Mouse (Mus musculus): ENCODE measurements around the gene Gm17490. TPM values are rescaled to one million over a fixed set of nuclear protein-coding genes. Genes with fewer than 3 reads are reported as not detected.

Gm17490 gene
- total and polyA plus RNA-seq, 3 experiments = not detected

DNA sequence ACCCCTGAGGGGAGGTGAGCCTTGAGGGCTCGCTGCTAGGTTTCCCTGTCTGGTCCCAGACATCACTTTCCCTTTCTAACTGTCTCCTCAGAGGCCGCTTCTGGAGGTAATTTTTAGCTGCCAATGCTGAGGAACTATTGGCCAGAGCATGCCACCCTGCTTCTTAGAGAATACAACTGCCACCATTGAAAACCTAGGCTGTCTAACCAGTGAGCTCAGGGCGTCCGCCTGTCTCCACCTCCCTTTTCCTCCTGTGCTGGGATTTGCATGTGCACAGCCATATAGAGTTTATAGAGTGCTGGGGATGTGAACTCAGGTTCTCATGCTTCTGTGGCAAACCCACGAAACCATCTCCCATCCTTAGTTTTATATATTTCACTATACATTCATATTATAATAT lies 27.7 kb upstream of the Gm17490 start:
- Histone ChIP-seq H3K27me3 (ENCODE audit: control insufficient read depth, insufficient read depth, low read length) (no peaks in the 10 kb centered on the region), H3K9ac (ENCODE audit: low read depth, low read length) (no peak overlapping the region), H3K79me2 (replicated peaks; ENCODE audit: control insufficient read depth, insufficient read depth, low read length) (no peaks in the 10 kb centered on the region), H3K4me3 (no peak overlapping the region), H3K36me3 (ENCODE audit: control insufficient read depth, insufficient read depth, low read length) (no peaks in the 10 kb centered on the region), H3K4me1 (ENCODE audit: control insufficient read depth, insufficient read depth, low read length) (no peaks in the 10 kb centered on the region; the same call in 1 of the 2 replicates), H3K27ac (no peak overlapping the region)
- intact Hi-C loops (cut with DNase I) = no loop called here
- no peak for DNase-seq
- whole genome bisulfite sequencing = 72% methylated on average over 5 of the region's 5 CpGs
- no peak for TF ChIP-seq EP300 (IDR thresholded peaks at IDR 0.05; ENCODE audit: insufficient read depth, low read depth, low read length)
- no peak for TF ChIP-seq POLR2A (IDR thresholded peaks at IDR 0.05; ENCODE audit: insufficient read depth, low read depth, low read length)
- no peak for TF ChIP-seq CTCF (IDR thresholded peaks at IDR 0.05)

DNA sequence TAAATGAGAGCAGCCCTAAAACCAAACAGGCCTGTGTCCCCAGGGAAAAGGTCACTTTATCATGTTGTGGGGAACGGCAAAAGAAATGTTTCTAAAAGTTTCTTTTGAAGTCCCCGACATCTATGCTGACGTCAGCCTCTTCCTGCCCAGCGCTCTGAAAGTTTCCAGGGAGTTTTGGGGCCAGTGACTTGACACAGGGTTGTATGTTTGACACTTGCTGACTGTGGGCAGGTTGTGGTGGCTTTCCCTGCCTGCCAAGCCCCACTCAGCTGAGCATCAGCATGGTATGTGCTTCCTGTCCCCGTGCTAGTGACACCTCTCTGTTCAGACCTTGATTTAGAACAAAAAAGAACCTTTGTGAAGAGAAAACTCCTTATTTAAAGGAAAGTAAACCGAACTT lies 27.3 kb upstream of the Gm17490 start:
- H3K79me2 ChIP-seq (replicated peaks; ENCODE audit: control insufficient read depth, insufficient read depth, low read length) = no peaks in the 10 kb centered on the region
- TF ChIP-seq EP300 (IDR thresholded peaks at IDR 0.05; ENCODE audit: insufficient read depth, low read depth, low read length) (no peak), CTCF (IDR thresholded peaks at IDR 0.05) (no peak), POLR2A (IDR thresholded peaks at IDR 0.05; ENCODE audit: insufficient read depth, low read depth, low read length) (no peak)
- H3K27me3 ChIP-seq (ENCODE audit: control insufficient read depth, insufficient read depth, low read length) = no peaks in the 10 kb centered on the region
- H3K4me3 ChIP-seq = no peak overlapping the region
- no peak overlapping the region for H3K9ac ChIP-seq (ENCODE audit: low read depth, low read length)
- DNase-seq = no peak
- no peak overlapping the region for H3K27ac ChIP-seq
- 22% methylated on average over 6 of the region's 6 CpGs for WGBS
- no peaks in the 10 kb centered on the region; the same call in 1 of the 2 replicates for H3K4me1 ChIP-seq (ENCODE audit: control insufficient read depth, insufficient read depth, low read length)
- intact Hi-C loops (cut with DNase I) = no loop called here
- H3K36me3 ChIP-seq (ENCODE audit: control insufficient read depth, insufficient read depth, low read length) = no peaks in the 10 kb centered on the region

GRCm38 (mm10) chr2:11652780-11653179 lies 26.7 kb upstream of the Gm17490 start:
- no peak for TF ChIP-seq CTCF (IDR thresholded peaks at IDR 0.05)
- TF ChIP-seq EP300 (IDR thresholded peaks at IDR 0.05; ENCODE audit: insufficient read depth, low read depth, low read length) = no peak
- TF ChIP-seq POLR2A (IDR thresholded peaks at IDR 0.05; ENCODE audit: insufficient read depth, low read depth, low read length) = no peak
- no peak for DNase-seq
- Histone ChIP-seq H3K4me1 (ENCODE audit: control insufficient read depth, insufficient read depth, low read length) (no peaks in the 10 kb centered on the region; the same call in 1 of the 2 replicates), H3K79me2 (replicated peaks; ENCODE audit: control insufficient read depth, insufficient read depth, low read length) (no peaks in the 10 kb centered on the region), H3K27ac (no peak overlapping the region), H3K36me3 (ENCODE audit: control insufficient read depth, insufficient read depth, low read length) (no peaks in the 10 kb centered on the region), H3K27me3 (ENCODE audit: control insufficient read depth, insufficient read depth, low read length) (no peaks in the 10 kb centered on the region), H3K4me3 (no peak overlapping the region), H3K9ac (ENCODE audit: low read depth, low read length) (no peak overlapping the region)
- 51% methylated on average over 2 of the region's 2 CpGs for WGBS
- intact Hi-C loops (cut with DNase I) = no loop called here

DNA sequence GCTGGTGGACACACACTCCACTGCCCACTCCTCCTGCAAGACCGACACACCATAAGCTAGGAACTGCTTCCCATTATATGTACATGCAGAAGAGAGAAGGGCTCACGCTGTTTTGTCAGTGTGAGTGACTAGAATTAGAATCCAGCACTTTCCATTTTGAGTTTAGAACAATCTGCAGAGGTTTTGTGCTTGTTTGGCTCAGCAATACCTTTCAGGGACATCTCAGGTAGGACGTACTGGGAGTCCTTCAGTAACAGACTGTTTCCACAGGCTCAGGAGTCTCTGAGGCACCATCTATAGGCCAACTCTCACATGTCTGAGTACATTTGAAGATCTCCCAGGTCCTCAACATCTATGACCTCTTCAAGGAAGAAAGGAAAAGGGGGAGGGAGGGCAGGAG lies 26.1 kb upstream of the Gm17490 start:
- Histone ChIP-seq H3K9ac (ENCODE audit: low read depth, low read length) (no peak overlapping the region), H3K27ac (no peak overlapping the region), H3K4me1 (ENCODE audit: control insufficient read depth, insufficient read depth, low read length) (no peaks in the 10 kb centered on the region; the same call in 1 of the 2 replicates), H3K79me2 (replicated peaks; ENCODE audit: control insufficient read depth, insufficient read depth, low read length) (no peaks in the 10 kb centered on the region), H3K36me3 (ENCODE audit: control insufficient read depth, insufficient read depth, low read length) (no peaks in the 10 kb centered on the region), H3K4me3 (no peak overlapping the region), H3K27me3 (ENCODE audit: control insufficient read depth, insufficient read depth, low read length) (no peaks in the 10 kb centered on the region)
- intact Hi-C loops (cut with DNase I) = no loop called here
- DNase-seq = no peak
- WGBS = 85% methylated on average over 3 of the region's 3 CpGs
- TF ChIP-seq CTCF (IDR thresholded peaks at IDR 0.05) (no peak), EP300 (IDR thresholded peaks at IDR 0.05; ENCODE audit: insufficient read depth, low read depth, low read length) (no peak), POLR2A (IDR thresholded peaks at IDR 0.05; ENCODE audit: insufficient read depth, low read depth, low read length) (no peak)

DNA sequence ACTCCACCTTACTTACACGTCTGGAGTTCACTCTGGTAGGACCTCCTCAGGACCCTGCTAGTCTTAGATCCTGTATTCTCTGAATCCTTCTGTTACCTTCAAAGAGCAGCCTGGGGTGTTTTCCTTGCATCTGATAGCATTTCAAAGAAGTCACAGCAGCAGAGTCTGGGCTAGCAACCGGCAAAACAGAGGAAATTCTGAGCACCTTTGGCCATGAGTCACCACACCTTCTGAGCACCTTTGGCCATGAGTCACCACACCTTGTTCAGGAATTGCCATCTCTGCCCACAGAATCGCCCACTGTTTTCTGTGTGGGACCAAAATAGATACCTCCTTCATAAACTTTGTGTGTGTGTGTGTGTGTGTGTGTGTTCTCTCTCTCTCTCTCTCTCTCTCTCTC lies 25.4 kb upstream of the Gm17490 start:
- no peak overlapping the region for H3K4me3 ChIP-seq
- intact Hi-C loops (cut with DNase I) = no loop called here
- H3K36me3 ChIP-seq (ENCODE audit: control insufficient read depth, insufficient read depth, low read length) = no peaks in the 10 kb centered on the region
- no peak for DNase-seq
- H3K4me1 ChIP-seq (ENCODE audit: control insufficient read depth, insufficient read depth, low read length) = no peaks in the 10 kb centered on the region; the same call in 1 of the 2 replicates
- no peak overlapping the region for H3K27ac ChIP-seq
- WGBS = 51% methylated on average over 3 of the region's 3 CpGs
- no peaks in the 10 kb centered on the region for H3K27me3 ChIP-seq (ENCODE audit: control insufficient read depth, insufficient read depth, low read length)
- no peak overlapping the region for H3K9ac ChIP-seq (ENCODE audit: low read depth, low read length)
- TF ChIP-seq POLR2A (IDR thresholded peaks at IDR 0.05; ENCODE audit: insufficient read depth, low read depth, low read length) = no peak
- TF ChIP-seq CTCF (IDR thresholded peaks at IDR 0.05) = no peak
- H3K79me2 ChIP-seq (replicated peaks; ENCODE audit: control insufficient read depth, insufficient read depth, low read length) = no peaks in the 10 kb centered on the region

DNA sequence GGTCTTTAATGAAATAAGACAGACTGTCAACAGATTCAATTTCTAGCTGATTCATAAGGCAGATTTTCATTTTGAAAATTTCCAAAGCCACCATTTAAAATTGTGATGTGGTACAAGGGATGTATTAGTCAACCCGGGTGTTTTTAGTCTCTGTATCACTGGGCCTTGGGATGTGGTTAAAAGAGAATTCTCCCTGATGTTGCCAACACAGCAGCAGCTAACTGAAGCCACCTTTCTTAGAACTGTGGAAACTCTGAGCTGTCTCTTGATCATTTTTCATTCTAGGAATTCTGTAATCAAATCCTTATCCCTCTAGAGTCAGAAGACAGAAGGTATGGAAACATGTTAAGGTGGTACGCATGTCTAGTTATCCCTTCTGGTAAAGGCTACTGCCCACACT lies 19.2 kb upstream of the Gm17490 start:
- TF ChIP-seq EP300 (IDR thresholded peaks at IDR 0.05; ENCODE audit: insufficient read depth, low read depth, low read length) (no peak), POLR2A (IDR thresholded peaks at IDR 0.05; ENCODE audit: insufficient read depth, low read depth, low read length) (no peak), CTCF (IDR thresholded peaks at IDR 0.05) (no peak)
- H3K27me3 ChIP-seq (ENCODE audit: control insufficient read depth, insufficient read depth, low read length) = no peaks in the 10 kb centered on the region
- no peaks in the 10 kb centered on the region for H3K4me1 ChIP-seq (ENCODE audit: control insufficient read depth, insufficient read depth, low read length)
- intact Hi-C loops (cut with DNase I) = no loop called here
- no peaks in the 10 kb centered on the region for H3K79me2 ChIP-seq (replicated peaks; ENCODE audit: control insufficient read depth, insufficient read depth, low read length)
- no peak for DNase-seq
- H3K27ac ChIP-seq = no peak overlapping the region
- H3K4me3 ChIP-seq = no peak overlapping the region
- no peaks in the 10 kb centered on the region for H3K36me3 ChIP-seq (ENCODE audit: control insufficient read depth, insufficient read depth, low read length)
- no peak overlapping the region for H3K9ac ChIP-seq (ENCODE audit: low read depth, low read length)
- WGBS = 74% methylated on average over 2 of the region's 2 CpGs
